ENCODE assay signal across 20 mouse cellular contexts in the genomic region with DNA sequence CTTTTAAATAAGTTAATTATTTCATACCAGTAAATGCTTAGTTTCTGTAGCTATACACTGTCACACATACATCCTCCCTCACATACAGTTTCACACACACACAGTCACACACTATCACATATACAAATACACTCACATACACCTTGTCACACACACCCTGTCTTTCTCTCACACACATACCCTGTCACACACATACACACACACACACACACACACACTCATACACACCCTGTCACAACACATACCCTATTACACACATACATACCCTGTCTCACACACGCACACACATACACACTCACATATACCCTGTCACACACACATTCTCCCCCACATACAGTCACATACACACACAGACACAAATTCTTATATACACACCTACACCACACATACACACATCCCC. TPM values are rescaled to one million over a fixed set of nuclear protein-coding genes. Genes with fewer than 3 reads are reported as not detected.
"Had no signal": no experiment of that assay in that cellular context is flagged by ENCODE, and none has a peak within 500 bp of the region (broad histone marks: within the 10 kb centered on the region; RNA-seq: fewer than 3 reads in every experiment).

No protein-coding gene starts in this region.

- DNase-seq: retina, postnatal 1 day; right cerebral cortex, adult 18-20 months; right cerebral cortex, postnatal 14 days; right cerebral cortex, postnatal 25 days; right cerebral cortex, postnatal 4 days; spleen, adult 18-20 months; thymus, adult 18-20 months; thymus, adult 2 months; thymus, postnatal 14 days; thymus, postnatal 25 days; thymus, postnatal 36 days; thymus, postnatal 4 days had no signal

- H3K4me3 ChIP-seq: neural tube, embryonic 12.5 days; neural tube, embryonic 13.5 days; neural tube, embryonic 15.5 days; stomach, embryonic 15.5 days had no signal

- H3K36me3 ChIP-seq: neural tube, embryonic 12.5 days; neural tube, embryonic 13.5 days; neural tube, embryonic 15.5 days; stomach, embryonic 15.5 days had no signal

- H3K4me2 ChIP-seq: neural tube, embryonic 12.5 days; neural tube, embryonic 13.5 days; neural tube, embryonic 15.5 days; stomach, embryonic 15.5 days had no signal

- H3K27me3 ChIP-seq: neural tube, embryonic 12.5 days; neural tube, embryonic 13.5 days; neural tube, embryonic 15.5 days; stomach, embryonic 15.5 days had no signal

- H3K9ac ChIP-seq: neural tube, embryonic 12.5 days; neural tube, embryonic 13.5 days; neural tube, embryonic 15.5 days; stomach, embryonic 15.5 days had no signal

- H3K27ac ChIP-seq: neural tube, embryonic 12.5 days; neural tube, embryonic 13.5 days; neural tube, embryonic 15.5 days; stomach, embryonic 15.5 days; stomach, postnatal 0 days had no signal

- H3K9me3 ChIP-seq: neural tube, embryonic 12.5 days; neural tube, embryonic 13.5 days; neural tube, embryonic 15.5 days; stomach, embryonic 15.5 days had no signal

- H3K4me1 ChIP-seq: neural tube, embryonic 12.5 days; neural tube, embryonic 13.5 days; neural tube, embryonic 15.5 days; stomach, embryonic 15.5 days had no signal

RNA-seq across cellular contexts. Expression of gene Pdcd1lg2, which starts 47.3 kb away (rescaled TPM):
- polyA plus RNA-seq: neural tube, embryonic 12.5 days; neural tube, embryonic 13.5 days; neural tube, embryonic 14.5 days; stomach, embryonic 14.5 days; stomach, embryonic 15.5 days; stomach, embryonic 16.5 days had no signal
